Mouse (Mus musculus) ES-E14 (cell line): Measurements from ENCODE around the gene Musk. TPM values are rescaled to one million over a fixed set of nuclear protein-coding genes. Genes with fewer than 3 reads are reported as not detected.
"Not testable (repeated sequence)": the region's sequence is repeated elsewhere in the genome, so short reads cannot be mapped to it uniquely, and the experiment has no call there.

Source experiments
- DNase-seq: peaks from one replicate; pipeline ENCODE4 v3.0.0-alpha.2; 2013; ENCODE audit warnings: low read depth, low spot score
- H3K27ac ChIP-seq: 2 replicates; pipeline ENCODE4 v1.5.1; 2012; ENCODE audit warnings: low read depth, mild to moderate bottlenecking, low read length, moderate library complexity, mixed read lengths; ENCODE audit not compliant: poor library complexity, insufficient read depth, severe bottlenecking
- H3K36me3 ChIP-seq: 2 replicates; pipeline ENCODE4 v1.6.1; 2012; ENCODE audit warnings: mild to moderate bottlenecking, low read length, moderate library complexity, mixed read lengths; ENCODE audit not compliant: control insufficient read depth, poor library complexity, insufficient read depth, severe bottlenecking
- H3K4me1 ChIP-seq, 2 experiments: fragments of 150-350 bp in 1 of 2; sonication (generic) in 1 of 2; 2 replicates each; pipeline ENCODE4 v1.6.1; 2012; ENCODE audit warnings: low read length in 2 of 2, mild to moderate bottlenecking in 1 of 2, mixed read lengths in 1 of 2; ENCODE audit not compliant: control insufficient read depth in 2 of 2, insufficient read depth in 2 of 2, poor library complexity in 1 of 2
- H3K4me3 ChIP-seq, 2 experiments: fragments of 150-350 bp in 1 of 2; sonication (generic) in 1 of 2; 2 replicates each; pipeline ENCODE4 v1.5.1; 2012; ENCODE audit warnings: low read length in 2 of 2, low read depth in 1 of 2, mild to moderate bottlenecking in 1 of 2, mixed read lengths in 1 of 2; ENCODE audit not compliant: insufficient read depth in 1 of 2, poor library complexity in 1 of 2, severe bottlenecking in 1 of 2
- H3K9ac ChIP-seq: 2 replicates; pipeline ENCODE4 v1.6.1; 2012; ENCODE audit warnings: low read depth, mild to moderate bottlenecking, low read length, mixed read lengths; ENCODE audit not compliant: poor library complexity, insufficient read depth, severe bottlenecking
- H3K9me3 ChIP-seq: fragments of 150-350 bp; sonication (generic); 2 replicates; pipeline ENCODE4 v1.6.1; 2012; ENCODE audit warnings: low read depth, mild to moderate bottlenecking, low read length; ENCODE audit not compliant: control insufficient read depth, insufficient read depth
- CHD2 ChIP-seq: IDR thresholded peaks from 2 replicates; pipeline ENCODE4 v1.6.1; 2014; ENCODE audit warnings: mild to moderate bottlenecking, low read depth, low read length, inconsistent platforms
- HCFC1 ChIP-seq: IDR thresholded peaks from 2 replicates; pipeline ENCODE4 v1.6.1; 2012; ENCODE audit warnings: low read length, inconsistent platforms, borderline replicate concordance; ENCODE audit not compliant: insufficient read depth
- MAFK ChIP-seq: IDR thresholded peaks from 2 replicates; pipeline ENCODE4 v1.6.1; 2014; ENCODE audit warnings: mild to moderate bottlenecking, low read depth, low read length, inconsistent platforms; ENCODE audit not compliant: insufficient read depth
- ZC3H11A ChIP-seq: IDR thresholded peaks from 2 replicates; pipeline ENCODE4 v1.6.1; 2012; ENCODE audit warnings: low read depth, mild to moderate bottlenecking, inconsistent platforms, low read length, borderline replicate concordance
- ZNF384 ChIP-seq: IDR thresholded peaks from 2 replicates; pipeline ENCODE4 v1.6.1; 2012; ENCODE audit warnings: low read depth, low read length, inconsistent platforms
- in situ Hi-C, 2 experiments: fragments of 600-800 bp; cut with MboI; formaldehyde crosslinking; loops; one replicate each; pipeline ENCODE4 v1.15.1; 2025; ENCODE audit warnings: low sequenced_read_pairs in 2 of 2, inconsistent platforms in 1 of 2; ENCODE audit not compliant: unreplicated experiment in 2 of 2
- total RNA-seq: library from RNA; depleted of rRNA; stranded (reverse); fragments of 300-350 nt; gene quantifications from 2 replicates; pipeline ENCODE4 v1.2.3, GENCODE M21; 2012; rRNA removed

Musk gene
- total RNA-seq = not detected in 2 replicates

DNA sequence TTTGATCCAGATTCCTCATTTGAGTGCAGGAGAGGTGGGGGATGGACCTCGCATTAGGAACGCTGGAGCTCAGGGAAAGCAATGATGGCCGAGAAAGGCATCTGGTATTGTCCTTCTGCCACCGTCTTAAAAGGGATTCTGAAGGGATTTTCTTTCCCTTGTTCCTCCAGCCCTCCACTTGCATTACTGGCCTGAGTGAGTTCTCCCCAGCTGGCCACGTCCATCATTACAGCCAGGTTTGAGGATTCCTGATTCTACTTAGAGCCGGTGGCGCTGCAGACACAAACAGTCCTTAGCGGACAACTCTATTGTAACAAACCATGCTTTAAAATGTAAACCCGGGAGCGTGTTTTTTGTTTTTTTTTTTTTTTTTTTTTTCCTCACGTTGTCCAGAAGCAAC is at the start of gene Musk:
TSS of gene Musk (plus strand) at position 274 of the 400 bp plus-strand sequence.
- no peaks in the 10 kb centered on the region for H3K9me3 ChIP-seq

DNA sequence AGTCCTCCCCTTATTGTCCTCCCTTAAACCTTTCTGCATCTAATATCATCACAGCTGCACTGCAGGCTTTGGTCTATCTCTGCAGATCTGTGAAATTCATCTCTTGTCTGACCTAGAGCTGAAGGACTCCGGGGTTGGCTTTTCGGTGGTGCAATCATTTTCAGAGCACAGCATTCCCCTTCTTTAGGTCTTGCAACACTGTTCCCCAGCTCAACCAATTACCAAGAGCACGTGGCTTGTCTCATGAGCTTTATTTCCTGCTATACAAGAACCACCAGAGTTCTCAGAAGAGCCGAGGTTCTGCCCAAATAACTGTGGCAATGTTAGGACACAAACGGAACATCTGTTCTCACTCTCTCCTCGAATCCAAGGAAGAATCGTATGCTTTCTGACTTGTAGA is 45.3 kb upstream of the Musk start:
- Histone ChIP-seq H3K9me3 (no peaks in the 10 kb centered on the region), H3K4me1 (no peaks in the 10 kb centered on the region), H3K9ac (no peak overlapping the region), H3K36me3 (no peaks in the 10 kb centered on the region), H3K27ac (no peak overlapping the region), H3K4me3 (no peak overlapping the region)
- in situ Hi-C loops = no loop called here
- DNase-seq = no peak
- TF ChIP-seq MAFK = no peak
- TF ChIP-seq ZNF384 = no peak
- no peak for TF ChIP-seq ZC3H11A
- no peak for TF ChIP-seq HCFC1
- TF ChIP-seq CHD2 = no peak

More for the DNA sequence above, at the start of gene Musk:
- Histone ChIP-seq H3K27ac (no peak within 1 kb of the TSS), H3K4me3 (no peak within 1 kb of the TSS), H3K9ac (no peak within 1 kb of the TSS), H3K36me3 (no peaks in the 10 kb centered on the region), H3K4me1 (no peaks in the 10 kb centered on the region)
- TF ChIP-seq ZC3H11A (no peak), HCFC1 (no peak), MAFK (no peak), CHD2 (no peak), ZNF384 (no peak)
- DNase-seq = no peak
- in situ Hi-C loops = no loop called here

DNA sequence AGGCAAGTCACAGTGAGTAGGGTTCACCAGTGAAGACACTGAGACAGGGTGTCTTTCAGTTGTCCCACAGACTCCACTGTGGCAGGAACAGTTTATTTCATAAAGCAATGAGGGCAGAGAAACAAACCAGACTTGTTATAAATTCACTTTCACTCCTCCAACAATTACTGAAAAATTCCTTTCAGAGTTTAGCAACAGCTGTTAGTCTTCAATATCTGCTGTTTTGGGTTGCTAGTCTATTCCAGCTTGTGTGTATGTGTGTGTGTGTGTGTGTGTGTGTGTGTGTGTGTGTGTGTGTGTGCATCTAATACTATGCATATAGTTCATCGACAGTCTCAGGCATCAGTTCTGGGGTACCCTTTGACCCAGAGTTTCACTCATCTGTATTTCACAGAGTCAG is 40.2 kb upstream of the Musk start:
- DNase-seq = no peak
- TF ChIP-seq CHD2 (no peak), HCFC1 (no peak), ZC3H11A (no peak), MAFK (no peak), ZNF384 (no peak)
- in situ Hi-C loops = no loop called here

DNA sequence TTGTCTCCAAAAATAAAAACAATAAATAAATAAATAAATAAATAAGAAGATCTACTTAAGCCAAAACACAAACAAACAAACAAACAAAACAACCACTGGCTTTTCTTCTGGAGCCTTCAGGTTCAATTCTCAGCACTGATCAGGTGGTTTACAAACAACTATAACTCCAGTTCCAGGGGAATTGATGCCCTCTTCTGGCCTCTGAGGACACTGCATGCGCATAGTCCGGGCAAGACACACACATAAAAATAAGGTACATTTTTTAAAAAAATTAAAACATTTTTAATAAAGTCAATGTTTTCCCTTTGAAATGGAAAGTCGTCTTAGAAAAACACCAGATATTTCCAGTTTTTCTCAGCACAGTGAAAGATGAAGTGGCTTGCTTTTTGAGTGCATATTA is 33.4 kb upstream of the Musk start:
- TF ChIP-seq ZC3H11A (0 out of 2 replicates have a peak, but pooled peaks have one; percentile 29), MAFK (no peak), ZNF384 (no peak), CHD2 (no peak)
- DNase-seq = no peak
- Histone ChIP-seq H3K4me3 (no peak overlapping the region), H3K36me3 (no peaks in the 10 kb centered on the region), H3K9me3 (no peaks in the 10 kb centered on the region), H3K9ac (no peak overlapping the region), H3K4me1 (no peaks in the 10 kb centered on the region), H3K27ac (no peak overlapping the region)
- in situ Hi-C loops = loop anchor here in 1 of 2 experiments (10.0 kb wide), 1 partner anchor 348 kb away; no protein-coding TSS in a partner anchor

More for the DNA sequence above, 40.2 kb upstream of the Musk start:
- Histone ChIP-seq H3K36me3 (no peaks in the 10 kb centered on the region), H3K9ac (no peak overlapping the region), H3K4me1 (no peaks in the 10 kb centered on the region), H3K4me3 (no peak overlapping the region), H3K9me3 (no peaks in the 10 kb centered on the region), H3K27ac (no peak overlapping the region)

DNA sequence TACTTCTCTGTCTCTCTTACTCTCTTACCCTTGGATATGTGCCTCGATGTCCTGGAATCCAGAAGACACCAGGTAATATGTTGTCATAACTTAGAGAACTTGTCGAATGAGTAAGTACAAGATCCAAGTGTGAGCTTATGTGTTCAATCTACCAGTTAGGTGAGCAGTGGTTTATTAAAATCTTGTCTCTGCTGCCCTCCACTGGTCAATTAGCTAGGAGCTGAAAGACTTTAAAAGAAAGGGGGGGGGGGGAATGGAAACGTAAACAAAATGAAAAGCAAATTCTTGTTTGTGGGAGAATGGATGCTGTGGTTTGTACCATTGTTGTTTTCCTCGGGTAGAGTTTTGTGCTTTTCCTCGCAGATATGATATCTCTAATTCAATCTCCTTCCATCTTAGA is 32.4 kb upstream of the Musk start:
- Histone ChIP-seq H3K36me3 (no peaks in the 10 kb centered on the region), H3K4me1 (no peaks in the 10 kb centered on the region), H3K4me3 (no peak overlapping the region), H3K27ac (no peak overlapping the region), H3K9me3 (no peaks in the 10 kb centered on the region), H3K9ac (no peak overlapping the region)
- TF ChIP-seq ZC3H11A (peak; percentile 50; the same call in 1 of the 2 replicates), MAFK (no peak)
- in situ Hi-C loops = loop anchor here in 1 of 2 experiments (10.0 kb wide), 1 partner anchor 349 kb away; no protein-coding TSS in a partner anchor
- peak; percentile 44 for DNase-seq

DNA sequence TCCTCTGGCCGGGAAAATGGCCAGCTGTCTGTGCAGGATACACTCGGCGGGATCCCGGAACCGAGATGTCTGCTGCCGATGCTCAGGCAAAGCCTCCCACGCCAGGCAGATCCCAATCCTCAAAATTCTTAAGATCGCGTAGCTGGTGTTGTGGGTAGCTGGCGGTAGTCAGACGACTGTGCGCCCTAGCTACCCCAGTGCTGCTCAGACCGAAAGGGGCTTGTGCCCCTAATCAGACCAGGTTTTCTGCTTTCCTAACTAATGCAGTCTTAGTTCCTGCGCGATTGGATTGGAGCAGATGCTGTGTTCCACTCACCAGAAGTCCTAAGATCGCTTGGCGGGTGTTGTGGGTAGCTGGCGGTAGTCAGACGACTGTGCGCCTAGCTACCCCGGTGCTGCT is 25.0 kb upstream of the Musk start:
- H3K4me1 ChIP-seq, in situ Hi-C loops, H3K9me3 ChIP-seq, H3K27ac ChIP-seq, H3K36me3 ChIP-seq: not testable (repeated sequence)
- Histone ChIP-seq H3K4me3 (peak overlapping the region; percentile 58 to 59), H3K9ac (peak overlapping the region; percentile 64)
- peak; percentile 22 for DNase-seq
